Mouse (Mus musculus): ENCODE measurements at regions not wholly inside any gene's neighbourhood (a gene's known extent, or its start where the extent isn't known, plus 50 kb on each side); places are given as distances from the start of the nearest gene placed in this dataset.

GRCm38 (mm10) chr1:23207024-23207423 is 105.0 kb upstream of the 4933415F23Rik start:
- DNase-seq (ENCODE audit: low read depth): no peak

DNA sequence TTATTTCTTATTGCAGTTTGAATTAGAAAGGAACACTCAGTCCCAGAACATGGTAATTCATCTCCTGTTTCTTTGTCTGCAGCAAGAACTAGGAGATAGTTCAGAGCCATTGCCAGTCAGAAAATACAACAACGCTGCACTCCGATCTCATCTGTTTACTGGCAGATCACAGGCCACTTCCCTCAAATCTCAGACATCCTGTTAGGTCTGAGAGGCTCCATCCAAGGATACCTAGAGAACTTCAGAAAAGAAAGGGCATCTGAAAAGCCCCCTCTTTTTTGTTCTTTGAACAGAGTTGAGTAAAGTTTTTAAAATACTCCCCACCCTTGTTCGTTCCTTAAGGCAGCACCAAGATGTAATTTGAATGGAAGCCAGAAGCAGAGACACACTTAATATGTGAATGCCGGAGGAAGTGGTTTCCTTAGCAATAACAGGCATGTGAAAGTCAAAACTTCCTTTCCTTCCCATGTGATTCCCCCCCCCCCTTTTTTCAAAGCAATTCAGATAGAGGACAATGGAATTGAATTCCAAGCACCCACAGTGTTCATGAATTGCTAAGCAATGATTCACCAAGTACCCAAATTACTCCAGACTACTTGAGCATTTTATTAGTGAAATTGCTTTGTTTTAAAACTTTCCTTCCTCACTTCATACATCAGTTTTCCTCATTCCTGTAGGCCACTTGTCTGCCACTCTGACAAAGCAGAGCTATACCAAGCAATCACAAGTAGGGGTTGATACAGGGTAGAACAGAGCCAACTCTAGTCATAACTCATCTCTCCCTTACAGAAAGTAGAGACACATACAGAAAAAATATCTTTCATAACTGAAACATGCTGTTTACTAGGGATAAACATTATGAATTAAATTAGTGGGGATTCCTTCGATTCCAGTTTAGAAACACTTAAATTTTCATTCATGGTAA is 100.7 kb upstream of the 4933415F23Rik start:
- no peak for DNase-seq (ENCODE audit: low read depth)

DNA sequence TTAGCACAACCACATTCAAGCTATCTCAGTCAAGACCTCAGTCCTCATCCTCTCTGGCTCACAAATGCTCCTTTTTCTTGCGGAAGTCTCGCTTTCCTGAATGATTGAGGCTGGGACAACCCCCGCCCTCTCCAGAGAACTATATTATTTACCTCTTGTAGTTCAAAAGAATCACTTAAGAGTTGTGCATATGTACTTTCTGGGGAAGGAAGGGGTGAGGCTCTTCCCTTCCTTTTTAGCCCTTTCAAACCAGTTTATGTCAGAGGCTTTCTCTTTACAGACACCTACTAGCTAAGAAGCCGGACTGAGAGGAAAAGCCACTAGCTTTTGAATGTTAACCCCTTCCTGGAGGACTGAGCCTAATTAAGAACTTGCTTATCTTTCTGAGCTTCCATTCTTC is 98.4 kb upstream of the 4933415F23Rik start:
- DNase-seq (ENCODE audit: low read depth): no peak

GRCm38 (mm10) chr1:23190316-23191005 is 88.4 kb upstream of the 4933415F23Rik start:
- no peak for DNase-seq (ENCODE audit: low read depth)

GRCm38 (mm10) chr1:23189790-23190189 is 87.7 kb upstream of the 4933415F23Rik start:
- no peak for DNase-seq (ENCODE audit: low read depth)

- no peak for DNase-seq (ENCODE audit: low read depth)
Measured at GRCm38 (mm10) chr1:23188216-23188615, 86.2 kb upstream of the 4933415F23Rik start.

DNA sequence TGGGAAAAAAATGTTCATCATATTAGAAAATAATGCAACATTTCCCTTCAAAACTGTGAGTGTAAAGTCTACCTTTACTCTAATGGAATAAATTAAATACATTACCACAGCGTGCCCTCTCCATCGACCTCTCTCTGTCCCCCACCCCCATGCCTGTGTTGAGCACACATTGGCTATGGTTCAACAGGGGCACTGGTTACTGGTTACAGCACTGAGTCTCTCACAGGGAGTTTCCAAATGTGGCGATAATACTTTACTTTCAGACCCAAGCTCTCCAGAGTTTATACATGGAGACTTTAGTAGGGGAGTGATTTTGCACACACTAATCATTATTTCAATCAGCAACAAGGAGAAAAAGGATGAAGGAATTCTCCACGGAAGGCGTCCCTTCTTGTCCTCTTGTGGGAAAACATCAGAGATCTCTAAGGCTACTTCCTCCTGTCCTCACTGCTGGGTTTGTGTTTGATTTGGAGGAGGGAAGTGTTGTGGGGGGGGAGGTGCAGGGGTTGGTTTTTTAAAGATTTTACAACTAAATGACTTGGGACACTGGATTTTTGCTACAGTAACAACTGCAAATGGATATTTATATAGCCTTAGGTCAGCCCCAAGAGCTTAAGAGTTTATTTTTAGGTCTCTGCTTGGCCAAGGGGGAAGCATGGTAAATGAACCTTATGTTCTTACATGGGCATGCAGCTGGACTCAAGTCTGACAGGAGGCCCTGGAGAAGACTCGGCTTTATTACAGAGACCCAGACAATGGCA is 85.6 kb upstream of the 4933415F23Rik start:
- DNase-seq (ENCODE audit: low read depth): no peak

DNA sequence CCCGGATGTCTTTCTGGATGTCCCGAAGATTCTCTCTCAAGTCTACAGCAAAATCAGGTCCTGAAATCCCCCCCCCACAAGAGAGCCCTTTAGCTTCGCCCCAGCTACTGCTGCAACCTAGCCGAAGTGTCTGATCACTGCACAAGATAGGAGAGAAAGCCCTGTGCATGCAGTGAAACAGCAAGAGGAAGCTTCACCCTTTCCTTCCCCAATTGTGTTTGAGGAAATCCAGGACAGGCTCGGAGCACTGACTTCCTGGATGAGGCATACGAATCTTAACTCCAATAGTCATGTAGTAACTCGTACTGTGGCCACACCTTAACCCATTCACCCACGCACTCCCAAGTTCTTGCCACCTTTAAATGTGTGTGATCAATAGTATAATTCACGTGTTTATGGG is 82.7 kb upstream of the 4933415F23Rik start:
- DNase-seq (ENCODE audit: low read depth): no peak

DNA sequence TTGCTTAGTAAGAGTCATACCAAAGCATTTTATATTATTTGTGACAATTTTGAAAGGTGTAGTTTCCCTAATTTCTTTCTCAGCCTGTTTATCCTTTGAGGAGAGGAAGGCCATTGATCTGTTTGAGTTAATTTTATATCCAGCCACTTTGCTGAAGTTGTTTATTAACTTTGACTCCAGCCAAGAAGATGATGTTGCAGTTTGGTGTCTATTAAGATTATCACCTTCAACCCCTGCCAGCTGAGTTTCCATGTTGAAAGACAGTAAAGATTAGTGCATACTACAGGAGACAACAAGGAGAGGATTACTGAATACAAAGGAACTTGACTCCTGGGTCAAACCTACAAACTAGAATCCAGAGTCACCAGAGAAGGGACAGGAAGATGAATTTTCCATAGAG is 80.5 kb upstream of the 4933415F23Rik start:
- no peak for DNase-seq (ENCODE audit: low read depth)

DNA sequence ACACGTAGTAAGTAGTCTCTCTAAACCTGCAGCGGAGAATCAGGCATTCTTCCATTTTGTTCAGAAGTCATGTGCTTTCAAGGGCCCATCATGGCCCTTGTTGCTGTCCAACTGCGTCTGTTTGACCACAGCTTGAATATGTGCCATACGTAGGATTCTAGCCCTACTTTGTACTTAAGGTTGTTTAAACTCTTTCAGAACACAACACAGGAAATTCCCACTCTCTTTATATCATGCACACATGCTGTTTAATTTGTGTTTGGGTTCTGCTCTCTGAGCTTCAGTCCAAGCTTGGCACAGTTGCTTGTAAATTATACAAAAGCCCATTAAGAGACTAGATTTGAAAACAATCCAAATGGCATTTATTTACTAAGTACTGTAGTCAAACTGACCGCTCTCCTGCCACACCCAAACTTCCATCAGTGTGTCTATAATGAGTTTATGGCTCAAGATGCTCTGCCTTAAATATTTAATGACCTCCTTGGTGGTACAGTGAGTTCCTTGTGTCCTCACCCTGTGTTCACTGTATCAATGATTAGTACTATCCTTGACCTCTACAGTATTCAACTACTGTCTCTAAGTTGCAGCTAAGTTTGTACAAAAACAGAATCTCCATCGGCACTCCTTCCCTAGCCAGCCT is 76.4 kb upstream of the 4933415F23Rik start:
- DNase-seq (ENCODE audit: low read depth): no peak

DNA sequence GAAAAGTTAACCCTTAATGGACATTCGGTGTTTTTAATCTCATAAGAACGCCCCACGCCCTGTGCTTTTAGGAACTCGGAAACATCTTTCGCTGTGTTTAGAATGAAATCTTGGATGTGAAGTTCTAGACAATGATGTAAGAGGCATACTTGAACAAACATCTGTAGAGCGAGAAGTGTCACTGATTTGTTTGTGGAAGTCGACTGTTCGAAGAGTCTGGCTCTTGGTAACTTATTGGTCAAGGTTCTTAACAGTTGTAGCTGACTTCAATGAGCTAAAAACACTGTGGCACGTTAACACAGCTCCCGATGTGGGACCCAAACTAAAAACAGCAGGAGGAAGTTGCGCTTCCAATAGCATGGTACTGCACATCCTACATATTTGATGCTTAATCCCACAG is 72.0 kb upstream of the 4933415F23Rik start:
- DNase-seq (ENCODE audit: low read depth): no peak

GRCm38 (mm10) chr1:23173054-23173802 is 71.2 kb upstream of the 4933415F23Rik start:
- DNase-seq (ENCODE audit: low read depth): no peak

DNA sequence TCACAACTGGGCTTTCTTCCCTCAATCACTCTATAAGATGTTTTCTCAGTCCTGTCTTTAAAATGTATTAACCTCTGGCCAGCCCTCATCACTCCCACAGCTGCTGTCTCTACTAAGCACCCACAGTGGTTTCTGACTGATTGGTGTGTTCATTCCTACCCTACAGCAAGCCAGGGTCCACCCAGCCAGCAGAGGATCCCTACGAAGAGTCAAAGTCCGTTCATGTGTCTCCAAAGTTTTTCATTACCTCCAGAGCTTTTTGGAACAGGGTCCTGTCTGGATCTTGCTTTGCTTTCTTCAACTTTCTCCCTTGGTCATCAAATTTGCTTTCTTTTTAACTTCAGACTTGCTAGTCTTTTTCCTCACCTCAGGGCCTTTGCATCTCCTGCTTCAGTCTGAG is 69.3 kb upstream of the 4933415F23Rik start:
- no peak for DNase-seq (ENCODE audit: low read depth)

DNA sequence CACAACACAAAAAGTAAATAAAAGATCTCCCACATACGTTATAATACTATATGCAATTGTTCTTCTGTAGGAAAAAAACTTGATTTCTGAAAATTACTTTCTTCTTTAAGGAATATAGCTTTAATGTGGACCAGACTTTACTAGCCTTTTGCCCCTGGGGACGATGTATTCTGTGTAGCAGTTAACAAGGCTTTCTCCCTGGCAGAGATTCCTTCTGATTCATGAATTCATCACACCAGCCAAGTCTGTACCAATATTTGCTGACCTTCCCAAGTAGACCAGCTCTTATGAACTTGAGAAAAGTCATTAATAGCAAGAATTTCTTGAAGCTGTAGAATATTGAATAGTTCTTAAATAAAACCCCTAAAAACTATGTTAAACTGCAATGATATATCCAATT is 68.7 kb upstream of the 4933415F23Rik start:
- no peak for DNase-seq (ENCODE audit: low read depth)

DNA sequence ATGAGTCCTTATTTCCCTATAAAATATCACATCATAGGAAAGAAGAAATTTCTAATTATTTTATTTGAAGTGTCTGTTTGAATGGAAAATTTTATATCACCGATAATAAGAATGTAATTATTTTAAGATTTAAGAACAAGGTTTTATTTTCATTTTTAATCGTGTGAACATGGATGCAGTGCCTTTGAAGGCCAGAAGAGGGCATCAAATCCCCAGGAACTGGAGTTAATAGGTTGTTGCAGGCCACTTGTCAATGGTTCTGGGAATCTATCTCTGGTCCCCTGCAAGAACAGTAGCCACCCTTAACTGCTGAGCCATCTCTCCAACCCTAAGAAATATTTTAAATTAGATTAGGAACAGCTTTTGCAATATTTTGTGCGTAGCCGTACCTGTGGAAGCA is 66.5 kb upstream of the 4933415F23Rik start:
- peak; percentile 4 for DNase-seq (ENCODE audit: low read depth)

- no peak for DNase-seq (ENCODE audit: low read depth)
Measured at GRCm38 (mm10) chr1:23163371-23163935, 61.4 kb upstream of the 4933415F23Rik start.

DNA sequence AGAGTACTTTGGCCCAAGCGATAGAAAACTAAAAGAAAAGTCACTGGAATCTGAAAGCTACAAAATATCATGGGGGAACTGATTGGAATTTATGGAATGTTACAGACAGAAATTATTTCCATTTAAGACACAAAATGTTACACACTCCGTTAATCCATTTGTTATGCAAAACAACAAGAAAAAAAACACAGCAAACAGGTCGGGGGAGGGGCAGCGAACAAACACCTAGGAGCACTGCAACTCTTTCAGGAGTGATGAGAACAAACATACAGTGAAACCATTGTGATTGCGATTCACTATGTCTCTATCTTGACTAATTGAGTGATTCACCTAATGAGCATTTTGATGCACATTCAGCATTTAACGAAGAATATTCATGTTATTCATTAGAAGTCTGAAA is 60.7 kb upstream of the 4933415F23Rik start:
- DNase-seq (ENCODE audit: low read depth): no peak

Measured in 416B (cell line).